Mouse (Mus musculus) erythroblast, embryonic 14.5 days (primary cell): ENCODE results near the gene 1700020L24Rik. TPM values are rescaled to one million over a fixed set of nuclear protein-coding genes. Genes with fewer than 3 reads are reported as not detected.

Experiments used
- H3K27me3 ChIP-seq: 2 replicates; pipeline ENCODE4 v1.6.1; 2012; ENCODE audit warnings: inconsistent platforms; ENCODE audit not compliant: control insufficient read depth
- H3K36me3 ChIP-seq: 2 replicates; pipeline ENCODE4 v1.6.1; 2012; ENCODE audit warnings: mild to moderate bottlenecking, inconsistent platforms; ENCODE audit not compliant: control insufficient read depth
- H3K4me1 ChIP-seq: 2 replicates; pipeline ENCODE4 v1.6.1; 2012; ENCODE audit warnings: inconsistent platforms; ENCODE audit not compliant: control insufficient read depth
- H3K4me3 ChIP-seq: replicated peaks from 2 replicates; pipeline ENCODE3; 2012; ENCODE audit warnings: moderate library complexity, mild to moderate bottlenecking, inconsistent platforms
- H3K9me3 ChIP-seq: 2 replicates; pipeline ENCODE4 v1.6.1; 2012; ENCODE audit warnings: low read length, inconsistent platforms, mixed read lengths; ENCODE audit not compliant: control insufficient read depth
- GATA1 ChIP-seq: IDR thresholded peaks from 2 replicates; pipeline ENCODE4 v1.6.1; 2012; ENCODE audit warnings: low read length, inconsistent platforms, mixed read lengths
- TAL1 ChIP-seq: IDR thresholded peaks from 3 replicates; pipeline ENCODE4 v1.6.1; 2012; ENCODE audit warnings: low read length, inconsistent platforms, mixed read lengths
- polyA plus RNA-seq: library from polyadenylated mRNA; stranded (reverse); fragments of >175 nt; gene quantifications from 2 replicates; pipeline ENCODE4 v1.2.3, GENCODE M21; 2012

The 1700020L24Rik gene
- not detected in 2 replicates for polyA plus RNA-seq

DNA sequence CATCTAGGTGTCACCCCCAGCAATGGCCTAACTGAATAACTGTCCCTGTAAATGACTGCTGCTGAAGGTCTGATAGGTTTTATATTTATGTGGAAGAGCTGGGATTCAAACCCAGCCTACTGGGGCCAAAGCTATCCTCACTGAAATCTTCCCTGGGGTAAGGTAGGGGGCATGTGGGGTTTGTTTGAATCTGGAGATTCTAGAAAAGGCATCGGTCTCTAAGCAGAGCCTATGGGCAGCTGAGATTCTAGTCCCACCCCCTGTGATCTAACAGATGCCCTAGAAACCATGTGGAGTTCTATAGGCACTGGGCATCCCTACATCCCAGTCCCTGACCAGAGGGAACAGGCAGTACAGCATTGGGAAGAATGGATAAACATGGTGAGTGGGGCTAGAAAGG, at the start of gene 1700020L24Rik:
TSS of gene 1700020L24Rik (plus strand) at position 301 of the 400 bp plus-strand sequence.
- TF ChIP-seq TAL1: no peak
- TF ChIP-seq GATA1: no peak
- Histone ChIP-seq H3K9me3 (no peaks in the 10 kb centered on the region), H3K4me3 (no peak within 1 kb of the TSS), H3K27me3 (peaks cover 46% of the 10 kb centered on the region), H3K4me1 (peaks cover 9% of the 10 kb centered on the region), H3K36me3 (no peaks in the 10 kb centered on the region)

DNA sequence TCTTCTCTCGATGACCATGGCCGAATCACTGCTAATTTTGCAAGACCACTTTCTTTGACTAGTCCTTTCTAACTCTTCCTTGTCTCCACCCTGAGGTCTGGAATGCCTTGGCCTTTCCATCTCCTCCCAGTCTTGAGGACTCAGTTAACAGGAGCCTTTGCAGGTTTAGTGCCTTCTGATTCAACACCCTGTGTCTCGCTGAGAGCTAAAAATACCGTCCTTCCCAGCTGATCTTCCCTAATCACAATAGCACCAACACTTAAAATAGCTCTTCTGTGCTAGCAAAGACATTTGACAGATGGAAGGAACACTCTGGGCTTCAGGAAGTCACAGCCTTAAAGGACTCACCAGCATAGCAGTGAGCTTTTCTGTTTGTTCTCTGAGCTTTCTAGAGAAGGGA, 44.4 kb upstream of the 1700020L24Rik start:
- H3K9me3 ChIP-seq: no peaks in the 10 kb centered on the region
- no peak for TF ChIP-seq TAL1
- no peak for TF ChIP-seq GATA1
- no peaks in the 10 kb centered on the region for H3K4me1 ChIP-seq
- no peaks in the 10 kb centered on the region for H3K27me3 ChIP-seq
- no peak overlapping the region for H3K4me3 ChIP-seq
- peaks cover 82% of the 10 kb centered on the region for H3K36me3 ChIP-seq

DNA sequence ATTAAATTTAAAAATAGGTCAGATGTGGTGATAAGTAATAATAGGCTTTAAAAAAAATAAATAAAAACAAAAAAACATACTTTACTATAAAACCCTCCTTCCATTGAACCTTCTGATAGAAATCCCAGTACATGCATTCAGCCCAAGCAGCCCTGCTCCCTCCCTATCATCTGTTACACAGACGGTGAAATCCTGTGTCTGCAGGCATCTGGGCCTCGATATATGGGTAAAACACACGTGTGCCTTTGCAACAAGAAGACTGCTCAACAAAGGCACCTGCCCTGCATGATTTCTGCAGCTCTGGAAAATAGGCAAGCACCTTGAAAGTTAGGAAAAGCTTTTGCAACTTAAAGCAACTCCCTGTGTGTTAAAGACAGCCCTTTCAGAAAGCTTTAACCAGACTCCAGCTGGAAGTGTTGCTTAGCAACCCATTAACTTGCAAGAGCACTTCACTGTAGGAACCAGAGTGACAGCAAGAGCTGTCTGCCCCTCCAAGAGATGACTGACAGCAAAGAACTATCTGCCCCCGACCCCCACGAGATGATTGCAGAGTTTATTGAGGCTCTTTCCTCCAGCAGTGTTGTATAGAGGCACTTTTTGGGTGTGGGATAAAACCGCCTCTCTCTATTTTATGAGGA, 42.6 kb upstream of the 1700020L24Rik start:
- no peaks in the 10 kb centered on the region for H3K9me3 ChIP-seq
- peaks cover 86% of the 10 kb centered on the region for H3K36me3 ChIP-seq
- H3K4me3 ChIP-seq: no peak overlapping the region
- no peaks in the 10 kb centered on the region for H3K27me3 ChIP-seq
- TF ChIP-seq GATA1: no peak
- no peak for TF ChIP-seq TAL1
- no peaks in the 10 kb centered on the region for H3K4me1 ChIP-seq

DNA sequence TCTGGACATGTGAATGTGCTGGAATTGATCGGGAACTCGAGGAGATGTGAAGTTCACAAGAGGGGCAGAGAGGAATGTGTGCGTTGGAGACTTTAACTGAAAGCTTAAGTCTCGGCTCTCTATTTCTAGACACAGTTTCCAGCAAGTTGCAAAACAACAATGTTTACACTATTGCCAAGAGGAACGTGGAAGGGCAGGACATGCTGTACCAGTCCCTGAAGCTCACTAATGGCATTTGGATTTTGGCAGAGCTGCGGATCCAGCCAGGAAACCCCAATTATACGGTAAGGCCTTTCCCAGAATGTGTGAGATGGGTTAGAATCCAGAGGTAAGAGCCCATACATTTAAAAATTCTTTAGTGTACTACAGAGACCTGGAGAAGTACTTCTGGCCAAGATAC, 39.9 kb upstream of the 1700020L24Rik start:
- no peaks in the 10 kb centered on the region for H3K4me1 ChIP-seq
- H3K36me3 ChIP-seq: peaks cover 75% of the 10 kb centered on the region
- no peaks in the 10 kb centered on the region for H3K9me3 ChIP-seq
- no peaks in the 10 kb centered on the region for H3K27me3 ChIP-seq
- no peak for TF ChIP-seq GATA1
- TF ChIP-seq TAL1: no peak
- no peak overlapping the region for H3K4me3 ChIP-seq

DNA sequence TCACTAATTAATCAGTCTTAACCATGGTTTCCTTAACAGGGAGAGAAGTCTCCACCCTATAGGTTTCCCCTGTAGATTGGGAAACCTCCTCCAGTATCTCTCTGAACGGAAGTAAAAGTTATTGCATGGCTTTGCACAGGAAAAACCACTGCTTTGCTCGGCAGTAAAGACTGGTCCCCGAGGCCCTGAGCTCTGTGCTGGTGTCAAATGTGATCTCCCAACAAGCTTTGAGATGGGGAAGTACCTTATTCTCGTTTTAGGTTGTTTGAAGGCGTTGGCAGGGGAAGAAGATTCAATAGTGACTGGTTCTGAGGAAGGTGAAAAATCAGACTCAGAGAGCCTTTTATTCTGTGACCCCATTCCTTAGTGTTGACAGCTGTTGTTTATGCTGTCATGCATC, 38.8 kb upstream of the 1700020L24Rik start:
- H3K4me1 ChIP-seq: no peaks in the 10 kb centered on the region
- no peaks in the 10 kb centered on the region for H3K9me3 ChIP-seq
- TF ChIP-seq TAL1: no peak
- no peak for TF ChIP-seq GATA1
- H3K4me3 ChIP-seq: no peak overlapping the region
- peaks cover 77% of the 10 kb centered on the region for H3K36me3 ChIP-seq
- H3K27me3 ChIP-seq: no peaks in the 10 kb centered on the region

DNA sequence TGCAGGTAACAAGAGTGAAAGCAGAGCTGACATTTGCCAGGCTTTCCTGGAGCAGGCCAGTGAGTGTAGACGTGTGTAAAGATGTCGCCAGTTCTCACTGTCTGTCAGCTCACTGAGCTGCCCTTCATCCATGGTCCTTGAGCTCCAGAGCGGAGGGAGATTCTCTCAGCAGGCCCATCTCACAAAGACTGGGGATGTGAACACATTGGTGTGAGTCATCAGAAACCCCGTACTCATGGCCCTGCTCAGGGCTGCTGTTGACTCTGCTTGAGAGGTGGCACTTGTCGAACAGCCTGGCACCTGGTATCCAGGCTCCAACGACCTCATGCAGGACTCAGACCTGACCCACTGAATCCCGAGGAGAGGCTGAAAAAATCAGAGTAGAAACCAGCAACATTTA, 33.7 kb upstream of the 1700020L24Rik start:
- Histone ChIP-seq H3K27me3 (peaks cover 20% of the 10 kb centered on the region), H3K4me3 (no peak overlapping the region), H3K9me3 (no peaks in the 10 kb centered on the region), H3K4me1 (no peaks in the 10 kb centered on the region), H3K36me3 (peaks cover 45% of the 10 kb centered on the region)
- TF ChIP-seq TAL1 (no peak), GATA1 (no peak)

DNA sequence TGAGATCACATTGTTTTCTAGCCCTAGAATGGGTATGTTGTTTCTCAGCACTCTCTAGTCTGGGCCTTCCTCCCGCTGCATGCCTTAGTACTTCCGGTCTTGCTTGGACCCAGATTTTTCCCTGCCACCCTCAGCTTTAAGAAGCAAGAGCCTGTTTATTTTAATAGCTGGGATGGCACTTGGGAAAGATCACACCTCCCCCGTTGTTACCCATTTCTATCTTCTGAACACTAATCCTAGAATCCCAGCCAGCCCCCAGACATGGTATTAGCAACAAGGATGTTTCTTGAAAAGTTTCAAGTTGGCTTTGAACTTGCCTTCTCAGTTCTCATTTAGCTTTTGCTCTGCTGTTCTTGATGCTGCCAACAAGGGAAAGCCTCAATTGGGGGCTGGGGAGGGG, 31.1 kb upstream of the 1700020L24Rik start:
- Histone ChIP-seq H3K27me3 (peaks cover 46% of the 10 kb centered on the region), H3K4me3 (no peak overlapping the region), H3K9me3 (no peaks in the 10 kb centered on the region), H3K36me3 (peaks cover 28% of the 10 kb centered on the region), H3K4me1 (no peaks in the 10 kb centered on the region)
- TF ChIP-seq TAL1 (no peak), GATA1 (no peak)

DNA sequence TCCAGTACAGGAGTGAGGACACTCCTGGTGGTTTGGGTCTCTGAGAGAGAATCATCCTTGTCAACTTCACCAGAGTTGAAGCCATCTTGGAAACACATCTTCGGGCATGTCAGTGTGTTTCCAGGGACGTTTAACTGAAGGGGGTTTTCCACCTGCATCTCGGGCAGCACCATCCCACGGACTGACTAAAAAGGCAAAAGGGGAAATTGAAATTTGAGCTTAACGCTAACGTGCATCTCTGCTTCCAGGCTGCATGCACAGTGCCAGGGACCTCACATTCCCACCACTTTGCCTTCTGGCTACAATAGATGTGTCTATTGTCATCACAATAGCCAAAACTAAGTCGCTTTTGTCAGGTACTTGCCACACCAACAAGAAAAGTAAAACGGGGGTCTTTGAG, 29.2 kb upstream of the 1700020L24Rik start:
- H3K36me3 ChIP-seq: peaks cover 13% of the 10 kb centered on the region
- no peaks in the 10 kb centered on the region for H3K9me3 ChIP-seq
- no peak overlapping the region for H3K4me3 ChIP-seq
- TF ChIP-seq GATA1: no peak
- no peak for TF ChIP-seq TAL1
- peaks cover 58% of the 10 kb centered on the region for H3K27me3 ChIP-seq
- no peaks in the 10 kb centered on the region for H3K4me1 ChIP-seq

DNA sequence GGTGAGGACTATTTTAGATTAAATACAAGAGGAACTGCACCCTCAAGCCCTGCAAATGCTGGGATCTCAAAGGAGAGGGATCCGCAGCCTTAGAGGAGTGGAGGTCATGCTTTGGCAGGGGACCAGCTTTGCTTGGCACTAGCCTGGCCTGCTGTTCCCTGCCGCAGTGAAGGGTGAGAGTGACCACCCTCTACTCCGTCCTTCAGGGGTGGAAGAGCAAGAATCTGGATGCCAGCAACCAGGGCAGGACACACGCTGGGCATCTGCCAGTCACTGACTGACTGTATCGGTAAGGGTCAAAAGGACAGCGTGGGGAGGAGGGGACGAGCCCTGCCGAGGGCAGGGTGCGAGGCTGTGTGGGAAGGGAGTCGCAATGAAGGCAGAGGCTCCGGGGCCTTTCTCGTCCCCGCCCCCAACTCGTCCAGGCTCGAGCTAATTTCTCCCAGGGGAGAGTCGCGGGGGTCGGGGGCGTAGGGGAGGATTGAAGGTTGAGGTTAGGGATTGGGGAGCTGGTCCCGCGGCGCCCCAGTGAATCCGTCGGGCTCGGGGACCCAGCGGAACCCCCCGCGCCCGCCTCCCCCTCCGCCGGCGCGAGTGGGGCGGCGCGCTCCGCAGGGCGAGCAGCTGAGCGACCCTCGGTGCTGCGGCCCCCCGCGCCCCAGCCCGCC, 28.3 kb upstream of the 1700020L24Rik start, which contains the start of gene Rasl10b:
TSS of gene Rasl10b (plus strand) at position 51 of the 668 bp plus-strand sequence.
- H3K4me3 ChIP-seq: peak within 1 kb of the TSS; percentile 36
- peaks cover 4% of the 10 kb centered on the region for H3K36me3 ChIP-seq
- H3K27me3 ChIP-seq: peaks cover 58% of the 10 kb centered on the region
- no peaks in the 10 kb centered on the region for H3K9me3 ChIP-seq
- no peaks in the 10 kb centered on the region for H3K4me1 ChIP-seq
- TF ChIP-seq GATA1 (no peak), TAL1 (no peak)
